Mouse (Mus musculus): ENCODE measurements around the gene Brinp2.

DNA sequence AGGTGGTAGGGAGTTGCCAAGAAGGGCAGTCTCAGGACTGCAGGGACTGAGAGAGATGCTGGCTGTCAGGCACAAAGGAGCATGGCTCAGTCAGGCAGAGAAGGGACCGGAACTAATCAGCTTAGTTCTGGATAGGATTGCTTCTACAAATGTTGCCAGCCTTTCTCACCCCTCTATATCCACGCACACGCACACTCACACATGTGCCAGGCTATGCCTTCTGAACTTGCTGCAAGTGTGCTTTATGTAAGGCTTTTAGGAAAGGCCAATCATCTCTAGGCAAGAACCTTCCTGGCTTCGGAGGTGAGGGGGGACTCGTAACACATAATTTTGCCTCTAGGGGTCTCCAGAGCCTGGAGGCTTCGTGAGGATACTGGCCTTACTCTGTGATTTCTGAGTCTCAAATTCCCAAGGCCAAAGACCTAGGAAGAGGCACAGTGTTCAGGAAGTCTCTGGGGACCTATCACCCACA, 12.8 kb downstream of the Brinp2 start:
- TF ChIP-seq CTCF (IDR thresholded peaks at IDR 0.05; ENCODE audit: low read depth, low read length) (no peak), POLR2A (IDR thresholded peaks at IDR 0.05; ENCODE audit: extremely low read depth, insufficient read depth, low read length) (no peak)

All from liver, adult 2 months (tissue).